Mouse (Mus musculus) lung, postnatal 36 days (tissue): ENCODE results near the gene Slc2a12.

ENCODE experiments used
- DNase-seq: peaks from one replicate; pipeline ENCODE4 v3.0.0; 2022; ENCODE audit warnings: mixed read lengths

Gene Slc2a12

DNA sequence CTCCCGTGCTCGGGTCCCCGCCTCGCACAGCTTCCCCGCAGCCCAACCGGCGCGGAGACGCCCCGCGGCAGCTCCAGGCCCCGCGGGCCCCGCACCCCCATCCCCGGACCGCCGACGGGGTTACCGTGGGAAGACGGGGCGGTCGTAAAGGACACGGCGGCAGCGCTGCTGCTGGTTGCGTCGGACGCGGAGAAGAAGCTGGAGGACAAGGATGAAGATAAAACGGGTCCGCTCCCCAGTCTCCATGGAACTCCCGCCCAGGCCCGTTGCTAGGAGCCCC, 86.1 kb downstream of the Slc2a12 start:
- DNase-seq = no peak

DNA sequence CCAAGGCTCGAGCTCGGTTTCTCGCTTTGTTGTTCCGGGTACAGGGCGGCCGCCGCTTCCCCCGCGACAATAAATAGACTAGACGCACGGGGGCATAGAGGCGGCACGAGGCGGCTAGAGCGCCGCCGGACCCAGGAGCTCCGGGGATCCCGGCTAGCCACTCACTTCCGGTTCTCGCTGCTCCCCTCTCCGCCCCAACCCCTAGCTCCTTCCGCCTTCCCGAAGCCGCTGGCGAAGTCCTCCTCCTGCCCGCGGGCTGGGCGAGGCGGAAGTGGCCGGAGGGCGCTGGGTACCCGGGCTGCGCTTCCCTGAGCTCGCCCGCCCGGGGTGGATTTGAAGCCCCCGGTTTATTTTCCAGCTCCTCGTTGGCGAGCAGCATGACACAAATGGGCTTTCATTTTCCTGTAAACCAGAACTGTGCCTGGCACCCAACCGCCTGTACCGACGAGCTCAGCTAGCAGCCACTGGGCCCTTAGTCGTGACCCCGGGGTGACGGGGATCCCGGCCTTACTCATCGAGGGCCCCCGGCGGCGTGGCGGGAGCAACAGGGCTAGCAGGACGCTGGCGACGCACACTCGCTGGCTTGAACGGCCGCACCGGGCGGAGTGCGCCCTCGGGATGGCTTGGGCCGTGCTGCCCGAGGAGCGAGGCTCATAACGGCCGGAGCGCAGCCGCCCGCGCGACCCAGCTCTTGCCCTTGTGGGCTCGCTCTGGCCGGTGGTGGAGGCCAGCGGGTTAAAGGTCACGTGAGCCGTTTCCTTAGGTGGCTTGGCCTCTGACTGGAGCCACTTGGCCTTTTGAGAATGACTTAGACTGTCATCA, 86.7 kb downstream of the Slc2a12 start, which contains the start of gene Tbpl1:
TSS of gene Tbpl1 (minus strand) at position 667 of the 822 bp plus-strand sequence.
- DNase-seq = peak; percentile 97

DNA sequence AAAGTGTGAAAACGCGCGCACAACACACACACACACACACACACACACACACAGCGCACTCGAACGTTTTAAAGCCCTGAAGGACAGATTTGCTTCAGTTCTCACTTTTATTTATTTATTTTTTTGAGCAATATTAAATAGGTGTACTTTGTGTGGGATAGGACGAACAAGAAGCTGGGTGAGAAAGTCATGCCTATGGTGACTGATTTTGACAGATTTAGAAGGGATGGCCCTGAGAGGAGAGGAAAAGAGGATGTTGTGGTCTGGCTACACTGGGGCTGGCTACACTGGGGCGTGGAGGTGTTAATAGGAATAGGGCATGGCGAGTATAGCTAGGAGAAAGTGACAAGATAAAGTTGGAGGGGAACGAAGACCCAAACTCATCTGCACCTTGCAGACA, 87.4 kb downstream of the Slc2a12 start:
- peak; percentile 41 for DNase-seq

DNA sequence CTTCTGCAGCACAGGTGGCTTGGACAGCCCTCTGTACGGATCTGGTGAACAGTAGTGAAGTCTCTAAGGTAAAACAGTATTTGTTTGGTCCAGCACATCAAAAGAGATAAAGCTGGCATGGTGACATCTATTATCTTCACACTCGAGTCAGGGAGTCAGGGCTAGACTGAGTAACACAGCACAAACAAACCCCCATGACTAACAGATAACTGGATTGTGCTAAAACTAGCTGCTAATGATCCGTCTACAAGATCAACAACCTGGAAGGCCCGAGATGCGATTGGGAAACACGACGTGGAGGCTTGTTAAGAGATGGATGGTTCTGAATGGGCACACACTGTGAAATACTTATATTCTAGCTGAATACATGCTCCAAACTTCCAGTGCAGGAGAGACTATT, 101.1 kb downstream of the Slc2a12 start:
- DNase-seq = no peak

DNA sequence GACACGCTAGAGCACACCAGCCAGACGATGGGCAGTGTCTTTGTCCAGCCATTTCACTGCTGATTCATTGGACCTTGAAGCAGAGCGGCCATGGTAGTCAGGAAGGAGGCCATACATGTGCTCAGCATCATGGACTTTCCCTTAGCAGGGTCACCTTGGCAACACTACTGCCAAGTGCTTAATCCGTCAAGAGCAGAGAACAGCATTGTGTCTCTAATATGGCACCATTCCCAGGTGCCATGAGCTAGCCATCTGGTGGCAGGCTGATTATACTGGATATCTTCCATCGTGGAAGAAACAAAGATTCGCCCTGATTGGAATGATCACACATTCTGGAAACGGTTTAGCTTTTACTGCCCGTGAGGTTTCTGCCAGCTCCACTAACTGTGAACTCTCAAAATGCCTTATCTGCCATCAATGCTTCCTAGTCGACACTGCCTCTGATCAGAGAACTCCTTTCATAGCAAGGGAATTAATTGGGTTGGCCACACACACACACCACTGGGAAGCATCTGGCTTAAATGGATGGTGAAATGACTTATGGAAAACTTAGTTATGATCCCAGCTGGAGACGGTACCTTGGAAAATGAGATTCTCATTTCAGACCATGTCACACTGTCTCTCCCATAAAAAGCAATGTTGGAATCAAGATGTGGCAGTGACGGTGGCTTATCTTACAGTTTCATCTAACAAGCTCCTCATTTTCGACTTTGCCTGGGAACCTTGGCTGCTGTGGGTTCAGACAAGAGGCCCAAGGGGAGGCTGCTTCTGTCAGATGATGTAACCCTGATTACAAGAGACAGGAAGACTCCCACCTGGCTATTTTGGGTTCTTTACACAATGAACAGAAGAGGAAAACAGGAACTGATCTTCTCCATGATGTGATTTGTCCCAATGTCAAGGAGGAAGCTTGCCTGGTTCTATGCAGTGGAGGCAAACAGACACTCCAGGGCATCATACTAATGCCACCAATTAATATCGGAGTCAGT, 101.8 kb downstream of the Slc2a12 start:
- peak; percentile 45 for DNase-seq

DNA sequence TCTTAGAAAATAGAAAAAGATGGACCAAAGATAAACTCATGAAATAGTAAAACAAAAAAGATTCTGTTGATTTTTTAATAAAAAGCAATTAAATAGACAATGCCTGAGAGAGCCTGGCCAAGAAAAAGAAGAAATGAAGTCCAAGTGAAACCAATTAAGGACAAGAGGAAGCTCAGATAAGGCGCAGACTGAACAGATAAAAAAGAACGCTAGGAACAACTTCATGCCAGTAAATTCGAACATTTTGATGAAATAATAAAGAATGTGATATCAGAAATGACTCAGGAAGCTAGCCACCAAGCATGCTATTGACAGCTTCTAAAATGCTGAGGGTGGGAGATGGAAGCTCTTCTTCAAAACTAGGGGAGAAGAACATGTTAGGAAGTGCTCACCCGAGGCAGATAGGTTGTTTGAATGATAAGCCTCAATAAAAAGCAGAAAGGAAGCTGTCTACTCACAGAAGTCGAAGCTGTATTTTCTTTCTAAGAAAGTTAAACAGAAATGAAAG, 106.4 kb downstream of the Slc2a12 start:
- DNase-seq = no peak
